Mouse (Mus musculus) E14TG2a.4 (cell line): ENCODE measurements at regions not wholly inside any gene's neighbourhood (a gene's known extent, or its start where the extent isn't known, plus 50 kb on each side); places are given as distances from the start of the nearest gene placed in this dataset.

Source experiments
- CTCF ChIP-seq: conservative IDR thresholded peaks from 2 replicates; pipeline ENCODE4 v1.5.1; 2014; ENCODE audit warnings: low read length
- NANOG ChIP-seq: IDR thresholded peaks from 2 replicates; pipeline ENCODE4 v1.6.1; 2014; ENCODE audit warnings: borderline replicate concordance, low read length, mixed read lengths

- TF ChIP-seq CTCF, result no peak
- no peak for TF ChIP-seq NANOG
Measured at GRCm38 (mm10) chr12:109525613-109526012, 73.0 kb downstream of the Dlk1 start.
